ENCODE assay signal across 14 mouse cellular contexts in the genomic region with DNA sequence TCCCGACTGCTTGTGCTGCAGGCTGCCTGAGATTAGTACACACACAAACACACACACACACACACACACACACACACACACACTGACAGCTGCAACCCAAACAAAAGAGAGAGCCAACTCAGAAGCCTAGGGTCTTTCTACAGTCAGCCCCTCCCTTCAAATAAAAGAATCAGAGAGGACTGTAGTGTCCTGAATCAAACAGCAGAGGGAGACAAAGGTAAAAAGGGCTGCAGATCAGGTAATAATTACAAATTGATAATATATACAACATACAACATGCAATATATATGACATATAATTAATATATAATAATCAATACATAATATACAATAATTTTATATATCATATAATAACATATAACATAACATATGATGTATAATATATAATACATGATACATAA. TPM values are rescaled to one million over a fixed set of nuclear protein-coding genes. Genes with fewer than 3 reads are reported as not detected.
DNase-seq lines count a peak whose midpoint lies in the region; ATAC-seq and TF ChIP-seq lines count a peak whose summit lies in the region.
"Had no signal": no experiment of that assay in that cellular context is flagged by ENCODE, and none has a peak within 500 bp of the region (broad histone marks: within the 10 kb centered on the region; RNA-seq: fewer than 3 reads in every experiment).

No protein-coding gene starts in this region.

- CTCF ChIA-PET in Patski (lab: Charles Lee) = no interaction called here

- H3K27ac ChIP-seq in heart, postnatal 0 days (ENCODE audit: low read depth) = no peak overlapping the region
- H3K27ac ChIP-seq in lung, embryonic 14.5 days (ENCODE audit: low read depth) = no peak overlapping the region
- no peak overlapping the region for H3K27ac ChIP-seq in stomach, postnatal 0 days (replicated peaks)
- H3K27ac ChIP-seq: embryonic facial prominence, embryonic 15.5 days; macrophage had no signal

- TF ChIP-seq CTCF in heart, postnatal 0 days (IDR thresholded peaks at IDR 0.05; ENCODE audit: low read depth) = peak; percentile 31
- peak; percentile 34 for TF ChIP-seq CTCF in lung, embryonic 14.5 days (IDR thresholded peaks at IDR 0.05; ENCODE audit: low read depth)
- peak; percentile 42 for TF ChIP-seq CTCF in Patski (IDR thresholded peaks at IDR 0.05)
- TF ChIP-seq CTCF in stomach, postnatal 0 days (IDR thresholded peaks at IDR 0.05; ENCODE audit: low read depth) = peak; percentile 60

- no peak overlapping the region for H3K4me3 ChIP-seq in heart, postnatal 0 days (ENCODE audit: low read depth, low read length)
- no peak overlapping the region for H3K4me3 ChIP-seq in lung, embryonic 14.5 days (ENCODE audit: low read depth, low read length)
- no peak overlapping the region for H3K4me3 ChIP-seq in stomach, postnatal 0 days (ENCODE audit: low read depth, low read length)
- H3K4me3 ChIP-seq: embryonic facial prominence, embryonic 15.5 days had no signal

- H3K27me3 ChIP-seq in heart, postnatal 0 days (ENCODE audit: control insufficient read depth, insufficient read depth, low read length) = no peaks in the 10 kb centered on the region
- no peaks in the 10 kb centered on the region for H3K27me3 ChIP-seq in lung, embryonic 14.5 days (ENCODE audit: insufficient read depth, low read length)
- peaks cover 23% of the 10 kb centered on the region for H3K27me3 ChIP-seq in Patski
- no peaks in the 10 kb centered on the region for H3K27me3 ChIP-seq in stomach, postnatal 0 days (ENCODE audit: control insufficient read depth, insufficient read depth, low read length)
- H3K27me3 ChIP-seq: embryonic facial prominence, embryonic 15.5 days had no signal

- no peak for TF ChIP-seq EP300 in heart, postnatal 0 days (IDR thresholded peaks at IDR 0.05; ENCODE audit: low read depth)
- TF ChIP-seq EP300 in stomach, postnatal 0 days (optimal IDR thresholded peaks at IDR 0.05) = no peak

- H3K9me3 ChIP-seq in heart, postnatal 0 days (replicated peaks; ENCODE audit: control insufficient read depth, low read length) = no peaks in the 10 kb centered on the region
- no peaks in the 10 kb centered on the region for H3K9me3 ChIP-seq in lung, embryonic 14.5 days (ENCODE audit: low read depth, low read length)
- H3K9me3 ChIP-seq in stomach, postnatal 0 days (ENCODE audit: control insufficient read depth, low read length) = no peaks in the 10 kb centered on the region
- H3K9me3 ChIP-seq: embryonic facial prominence, embryonic 15.5 days; G1E had no signal

- H3K4me1 ChIP-seq in heart, postnatal 0 days (ENCODE audit: control insufficient read depth, insufficient read depth) = no peaks in the 10 kb centered on the region
- no peaks in the 10 kb centered on the region for H3K4me1 ChIP-seq in lung, embryonic 14.5 days (ENCODE audit: insufficient read depth)
- H3K4me1 ChIP-seq in stomach, postnatal 0 days (replicated peaks; ENCODE audit: control insufficient read depth, insufficient read depth) = no peaks in the 10 kb centered on the region
- H3K4me1 ChIP-seq: embryonic facial prominence, embryonic 15.5 days had no signal

- H3K9ac ChIP-seq in heart, postnatal 0 days (replicated peaks; ENCODE audit: low read depth, low read length) = no peak overlapping the region
- no peak overlapping the region for H3K9ac ChIP-seq in lung, embryonic 14.5 days
- H3K9ac ChIP-seq in stomach, postnatal 0 days (ENCODE audit: low read length) = no peak overlapping the region
- H3K9ac ChIP-seq: embryonic facial prominence, embryonic 15.5 days had no signal

- POLR2A ChIA-PET in Patski (lab: Charles Lee) = no interaction called here

- H3K4me2 ChIP-seq in heart, postnatal 0 days (ENCODE audit: low read depth, low read length) = no peak overlapping the region
- H3K4me2 ChIP-seq in lung, embryonic 14.5 days = no peak overlapping the region
- H3K4me2 ChIP-seq in stomach, postnatal 0 days (replicated peaks; ENCODE audit: low read depth) = no peak overlapping the region
- H3K4me2 ChIP-seq: embryonic facial prominence, embryonic 15.5 days had no signal

- in situ Hi-C loops in Patski (cut with MboI; ENCODE audit: low pct_unique_long_range_greater_than_20kb) = no loop called here

- H3K36me3 ChIP-seq in heart, postnatal 0 days (replicated peaks; ENCODE audit: control insufficient read depth, insufficient read depth, low read length) = no peaks in the 10 kb centered on the region
- no peaks in the 10 kb centered on the region for H3K36me3 ChIP-seq in lung, embryonic 14.5 days (ENCODE audit: insufficient read depth)
- H3K36me3 ChIP-seq in stomach, postnatal 0 days (ENCODE audit: control insufficient read depth, insufficient read depth, low read length) = no peaks in the 10 kb centered on the region
- H3K36me3 ChIP-seq: embryonic facial prominence, embryonic 15.5 days; G1E had no signal

- WGBS in heart, postnatal 0 days = 67% methylated on average over 1 of the region's 1 CpGs
- WGBS in lung, embryonic 14.5 days = 22% methylated on average over 1 of the region's 1 CpGs
- 60% methylated on average over 1 of the region's 1 CpGs for WGBS in stomach, postnatal 0 days

- no peak for ATAC-seq in heart, postnatal 0 days (ENCODE audit: insufficient read depth, low read depth)
- ATAC-seq in lung, embryonic 14.5 days (ENCODE audit: insufficient read depth) = no peak
- ATAC-seq in Patski = no peak
- ATAC-seq in stomach, postnatal 0 days (ENCODE audit: low FRiP score, low TSS enrichment) = no peak
- ATAC-seq in erythroblast, adult 5-6 weeks (replicated peaks; ENCODE audit: low FRiP score, poor library complexity, severe bottlenecking) = no peak

- no peak for DNase-seq in heart, postnatal 0 days (ENCODE audit: low spot score)
- DNase-seq in heart, adult 11 months = no peak
- peak; percentile 3 for DNase-seq in lung, embryonic 14.5 days
- no peak for DNase-seq in lung, postnatal 4 days
- no peak for DNase-seq in Patski (ENCODE audit: low read depth, low spot score)
- DNase-seq in stomach, postnatal 0 days (ENCODE audit: low spot score) = no peak
- DNase-seq: cerebellum, adult 9-10 months; kidney, postnatal 25 days had no signal

RNA-seq across cellular contexts. Expression of a gene that starts 15.9 kb away (rescaled TPM):
- not detected in 2 replicates for total RNA-seq in heart, postnatal 0 days (2014; rRNA removed; ENCODE audit: low replicate concordance)
- not detected in 2 replicates for polyA plus RNA-seq in heart, postnatal 0 days (2015; fragmentation: Nextera tagmentation; extraction: Ambion mirVana)
- polyA plus RNA-seq in lung, embryonic 14.5 days (2014; fragmentation: Nextera tagmentation; extraction: Ambion mirVana) = not detected in 2 replicates
- not detected for polyA plus RNA-seq in Patski (2021)
- polyA plus RNA-seq in stomach, postnatal 0 days (2015; fragmentation: Nextera tagmentation; extraction: Ambion mirVana) = 0.25 TPM in 1 of 2 replicates, not detected in the other
- total RNA-seq in erythroblast, adult 5-6 weeks (2015; ENCODE audit: low replicate concordance) = not detected in 2 replicates
- not detected in 2 replicates for total RNA-seq in erythroblast, adult 5-6 weeks (2017; ENCODE audit: low replicate concordance)
- total RNA-seq: G1E; gastrocnemius, postnatal 4 days had no signal
- polyA plus RNA-seq: embryonic facial prominence, embryonic 15.5 days; G1E; heart, embryonic 16.5 days; macrophage had no signal
